Mouse (Mus musculus) intestine, embryonic 14.5 days (tissue): ENCODE data around the gene Ndp. TPM values are rescaled to one million over a fixed set of nuclear protein-coding genes. Genes with fewer than 3 reads are reported as not detected.

Experiments used
- ATAC-seq: fragments of 200-750 bp; cut with Nextera tagmentation; replicated peaks from 2 replicates; pipeline ENCODE4 v1.8.0; 2017; ENCODE audit warnings: low read depth, moderate number of reproducible peaks, moderate TSS enrichment, moderate library complexity; ENCODE audit not compliant: low FRiP score, low TSS enrichment
- DNase-seq: peaks from one replicate; pipeline ENCODE4 v3.0.0-alpha.2; 2018; ENCODE audit warnings: low spot score
- H3K27ac ChIP-seq: fragments of 300-500 bp; sonication (generic); 2 replicates; pipeline ENCODE4 v1.5.1; 2014; ENCODE audit warnings: low read depth, mild to moderate bottlenecking, control low read depth
- H3K27me3 ChIP-seq: fragments of 300-500 bp; sonication (generic); replicated peaks from 2 replicates; pipeline ENCODE4 v1.6.1; 2014; ENCODE audit warnings: low read length, control low read depth; ENCODE audit not compliant: control insufficient read depth, insufficient read depth
- H3K36me3 ChIP-seq: fragments of 300-500 bp; sonication (generic); 2 replicates; pipeline ENCODE4 v1.6.1; 2014; ENCODE audit warnings: low read length, control low read depth; ENCODE audit not compliant: control insufficient read depth, insufficient read depth
- H3K4me1 ChIP-seq: fragments of 300-500 bp; sonication (generic); replicated peaks from 2 replicates; pipeline ENCODE4 v1.6.1; 2014; ENCODE audit warnings: low read length, control low read depth, mixed read lengths; ENCODE audit not compliant: control insufficient read depth, insufficient read depth
- H3K4me2 ChIP-seq: fragments of 300-500 bp; sonication (generic); 2 replicates; pipeline ENCODE4 v1.6.1; 2014; ENCODE audit warnings: low read length
- H3K4me3 ChIP-seq: fragments of 300-500 bp; sonication (generic); 2 replicates; pipeline ENCODE4 v1.5.1; 2014; ENCODE audit warnings: low read depth, low read length, control low read depth, mixed read lengths
- H3K9ac ChIP-seq: fragments of 300-500 bp; sonication (generic); 2 replicates; pipeline ENCODE4 v1.6.1; 2014; ENCODE audit warnings: mild to moderate bottlenecking, low read length
- H3K9me3 ChIP-seq: fragments of 300-500 bp; sonication (generic); 2 replicates; pipeline ENCODE4 v1.6.1; 2016; ENCODE audit warnings: low read length, control low read depth; ENCODE audit not compliant: control insufficient read depth
- WGBS: fragments of 180-500 bp; shearing (Covaris S2); extraction: QIAGEN DNeasy Blood & Tissue Kit; methylation state at CpG from one replicate; pipeline ENCODE4 v1.1.7; 2014; 5-methylcytosine and 5-hydroxymethylcytosine counted together
- polyA plus RNA-seq: library from polyadenylated mRNA; unstranded; fragments of >200 nt; fragmentation: Nextera tagmentation; extraction: Ambion mirVana; gene quantifications from 2 replicates; pipeline ENCODE4 v1.2.1, GENCODE M21; 2014

Ndp gene
- polyA plus RNA-seq, 1 experiment from 2014 or later: 0.12 TPM

DNA sequence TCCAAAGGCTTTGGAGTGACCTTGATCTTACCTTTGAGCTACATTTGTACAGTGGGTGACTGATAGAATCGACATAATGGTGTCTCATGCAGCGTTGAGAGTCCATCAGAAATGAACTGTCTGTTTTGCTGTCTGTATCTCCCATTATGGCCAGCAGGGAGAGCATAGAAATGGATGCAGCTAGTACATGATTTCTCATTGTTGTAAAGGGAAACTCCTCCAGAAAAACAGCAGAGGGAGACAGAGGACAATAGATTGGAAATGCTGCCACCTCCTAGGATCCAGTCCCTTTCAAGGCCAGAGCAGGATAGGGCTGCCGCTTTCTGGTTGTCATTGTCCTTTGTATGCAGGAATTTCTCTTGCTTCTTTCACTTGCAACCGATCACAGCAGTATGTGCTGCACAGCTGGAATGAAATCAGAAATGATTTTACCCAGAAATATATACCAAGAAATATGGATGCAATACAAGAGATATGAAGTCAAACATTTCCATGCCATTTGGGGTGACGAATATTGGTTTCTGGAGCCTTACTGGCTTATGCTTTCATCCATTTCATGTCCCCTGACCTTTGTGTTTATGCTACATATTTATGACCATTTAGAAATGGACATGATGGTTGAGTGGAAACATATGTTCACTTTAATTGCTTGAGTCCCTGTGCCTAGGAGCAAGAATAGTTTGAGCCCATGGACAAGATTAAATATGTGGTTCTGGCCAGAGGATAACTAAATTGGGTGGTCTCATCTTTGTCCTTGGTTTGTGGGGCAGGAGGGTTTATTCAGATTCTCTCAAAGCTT lies 17.0 kb downstream of the Ndp start:
- no peak overlapping the region for H3K4me2 ChIP-seq
- no peaks in the 10 kb centered on the region for H3K4me1 ChIP-seq
- no peaks in the 10 kb centered on the region for H3K9me3 ChIP-seq
- 0 out of 2 replicates have a peak, but pooled peaks have one; percentile 47 for ATAC-seq
- H3K9ac ChIP-seq: no peak overlapping the region
- 29% methylated on average over 5 of the region's 5 CpGs for WGBS
- H3K4me3 ChIP-seq: no peak overlapping the region
- DNase-seq: no peak
- no peaks in the 10 kb centered on the region for H3K27me3 ChIP-seq
- no peak overlapping the region for H3K27ac ChIP-seq
- H3K36me3 ChIP-seq: no peaks in the 10 kb centered on the region

DNA sequence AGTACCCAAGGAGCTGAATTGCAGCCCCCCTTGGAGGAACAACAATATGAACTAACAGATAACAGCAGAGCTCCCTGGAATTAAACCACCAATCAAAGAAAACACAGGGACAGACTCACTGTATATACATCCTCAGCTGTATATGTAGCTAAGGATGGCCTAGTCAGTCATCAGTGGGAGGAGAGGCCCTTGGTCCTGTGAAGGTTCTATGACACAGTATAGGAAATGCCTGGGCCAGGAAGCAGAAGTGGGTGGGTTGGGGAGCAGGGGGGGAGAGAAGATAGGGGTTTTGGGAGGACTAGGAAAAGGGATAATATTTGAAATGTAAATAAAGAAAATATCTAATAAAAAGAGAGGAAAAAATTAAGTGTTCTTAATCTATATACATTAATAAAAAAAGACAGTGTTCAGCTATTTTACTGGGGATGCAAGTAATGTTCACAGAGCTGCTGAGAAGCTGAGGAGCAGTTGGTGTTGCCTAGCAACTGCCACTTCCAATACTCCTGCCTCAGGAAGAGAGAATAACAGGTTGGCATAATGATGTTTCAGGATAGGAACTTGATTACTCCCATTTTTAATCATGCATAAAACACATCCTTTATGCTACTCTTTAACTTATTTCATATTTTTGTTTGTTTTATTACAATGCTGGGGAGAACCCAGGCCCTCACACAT lies 43.8 kb downstream of the Ndp start:
- H3K4me1 ChIP-seq: no peaks in the 10 kb centered on the region
- DNase-seq: no peak
- no peak overlapping the region for H3K9ac ChIP-seq
- no peaks in the 10 kb centered on the region for H3K9me3 ChIP-seq
- no peak overlapping the region for H3K27ac ChIP-seq
- ATAC-seq: no peak
- no peaks in the 10 kb centered on the region for H3K36me3 ChIP-seq
- no peaks in the 10 kb centered on the region for H3K27me3 ChIP-seq
- no peak overlapping the region for H3K4me3 ChIP-seq
- H3K4me2 ChIP-seq: no peak overlapping the region

DNA sequence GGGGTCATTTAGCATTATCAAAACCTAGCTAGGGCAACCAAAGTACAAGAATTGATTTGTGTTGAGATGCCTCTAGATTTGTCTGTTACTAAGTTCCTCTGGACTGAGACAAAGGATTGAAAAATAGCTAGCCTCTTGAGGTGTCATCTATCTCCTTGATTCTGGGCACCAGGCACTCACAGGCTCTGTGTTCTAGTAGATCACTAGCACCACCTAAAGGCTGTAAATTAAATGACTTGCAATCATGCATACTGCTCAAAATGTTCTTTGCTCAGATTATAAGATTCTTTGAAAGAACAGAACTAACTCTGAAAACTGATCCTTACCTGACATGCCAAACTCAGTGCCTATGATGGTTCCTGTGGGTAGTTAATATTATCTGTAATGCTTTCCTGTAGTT lies 51.3 kb downstream of the Ndp start:
- DNase-seq: no peak
- no peaks in the 10 kb centered on the region for H3K4me1 ChIP-seq
- no peaks in the 10 kb centered on the region for H3K36me3 ChIP-seq
- no peak for ATAC-seq
- H3K9ac ChIP-seq: no peak overlapping the region
- no peaks in the 10 kb centered on the region for H3K9me3 ChIP-seq
- H3K27me3 ChIP-seq: no peaks in the 10 kb centered on the region
- H3K27ac ChIP-seq: no peak overlapping the region
- H3K4me2 ChIP-seq: no peak overlapping the region
- H3K4me3 ChIP-seq: no peak overlapping the region

DNA sequence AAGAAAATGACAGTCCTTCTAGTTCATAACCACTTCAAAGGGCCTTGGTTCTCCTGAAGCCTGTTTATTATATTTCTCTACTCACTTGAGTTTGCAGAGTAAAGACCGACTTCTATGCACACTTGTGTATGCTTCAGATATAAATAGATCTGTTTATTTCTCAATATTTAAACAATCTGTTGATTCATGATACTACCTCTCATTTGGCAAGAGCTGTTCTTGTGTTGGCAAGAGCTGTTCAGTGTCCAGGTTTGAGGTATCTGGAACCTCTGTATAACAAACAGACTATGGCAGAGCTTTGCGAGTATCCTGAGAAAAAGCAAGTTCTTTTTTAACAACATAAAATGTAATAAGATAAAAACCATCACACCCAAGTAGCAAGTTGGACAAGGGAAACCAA lies 65.5 kb downstream of the Ndp start:
- Histone ChIP-seq H3K9ac (no peak overlapping the region), H3K4me1 (no peaks in the 10 kb centered on the region), H3K4me2 (no peak overlapping the region), H3K36me3 (no peaks in the 10 kb centered on the region), H3K27ac (no peak overlapping the region), H3K9me3 (no peaks in the 10 kb centered on the region), H3K4me3 (no peak overlapping the region), H3K27me3 (no peaks in the 10 kb centered on the region)
- DNase-seq (no peak), ATAC-seq (no peak)
- WGBS: 68% methylated on average over 2 of the region's 2 CpGs

GRCm38 (mm10) chrX:16841443-16841842 lies 70.1 kb downstream of the Ndp start:
- WGBS: 72% methylated on average over 2 of the region's 2 CpGs
- ATAC-seq (no peak), DNase-seq (no peak)
- no peak overlapping the region for H3K4me2 ChIP-seq
- no peaks in the 10 kb centered on the region for H3K4me1 ChIP-seq
- H3K36me3 ChIP-seq: no peaks in the 10 kb centered on the region
- no peaks in the 10 kb centered on the region for H3K27me3 ChIP-seq
- H3K27ac ChIP-seq: no peak overlapping the region
- H3K9me3 ChIP-seq: no peaks in the 10 kb centered on the region
- no peak overlapping the region for H3K4me3 ChIP-seq
- H3K9ac ChIP-seq: no peak overlapping the region

DNA sequence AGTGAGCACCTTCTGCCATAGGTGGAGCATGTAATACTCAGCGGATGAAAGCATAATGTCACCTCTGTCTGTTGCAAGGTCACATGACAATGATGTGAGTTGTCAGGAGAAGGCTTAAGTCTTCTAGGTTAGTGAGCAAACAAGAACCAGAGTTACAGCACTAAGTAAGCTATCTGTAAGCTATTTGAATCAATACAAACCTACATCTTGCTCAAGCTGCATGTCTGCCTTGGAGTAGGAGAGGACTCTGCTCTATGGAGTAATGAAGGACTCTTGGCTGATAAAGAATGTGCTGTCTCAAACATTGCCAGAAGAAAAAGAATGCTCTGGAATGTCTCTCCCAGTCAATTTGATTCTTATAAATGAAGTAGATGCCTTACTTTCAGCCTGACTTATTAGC lies 74.3 kb downstream of the Ndp start:
- Histone ChIP-seq H3K4me3 (no peak overlapping the region), H3K27ac (no peak overlapping the region), H3K4me2 (no peak overlapping the region), H3K9me3 (no peaks in the 10 kb centered on the region), H3K4me1 (no peaks in the 10 kb centered on the region), H3K9ac (no peak overlapping the region), H3K36me3 (no peaks in the 10 kb centered on the region), H3K27me3 (no peaks in the 10 kb centered on the region)
- DNase-seq (no peak), ATAC-seq (no peak)
- 81% methylated on average over 1 of the region's 1 CpGs for WGBS

DNA sequence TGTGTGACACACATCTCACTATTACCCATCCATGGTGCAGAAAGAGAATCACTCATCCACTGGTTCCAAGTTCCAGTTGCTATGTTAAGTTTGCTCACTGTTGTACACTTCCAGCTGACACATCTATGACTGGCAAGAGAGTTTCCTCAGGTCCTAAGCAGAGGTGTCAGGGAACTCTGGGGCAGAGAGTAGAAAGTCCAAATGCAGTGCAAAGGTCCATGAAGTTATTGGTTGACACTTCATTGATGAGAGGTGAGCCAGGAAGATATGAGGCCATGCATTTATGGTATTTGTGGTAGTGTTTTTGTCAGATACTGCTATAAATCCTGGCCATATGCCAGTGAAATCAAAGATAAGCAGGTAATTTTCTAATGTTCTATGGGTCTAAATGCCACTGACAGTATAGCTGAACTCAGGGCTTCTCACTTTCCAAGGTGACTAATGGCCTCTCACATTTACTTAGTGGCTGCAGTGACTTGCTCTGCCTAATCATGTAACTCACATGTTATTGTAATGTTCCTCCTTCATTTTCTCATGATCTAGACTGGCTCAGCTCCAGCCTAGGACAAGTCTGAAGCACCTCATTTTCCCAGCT lies 75.0 kb downstream of the Ndp start:
- no peak for ATAC-seq
- Histone ChIP-seq H3K27me3 (no peaks in the 10 kb centered on the region), H3K4me3 (no peak overlapping the region), H3K4me1 (no peaks in the 10 kb centered on the region), H3K9me3 (no peaks in the 10 kb centered on the region), H3K27ac (no peak overlapping the region), H3K9ac (no peak overlapping the region), H3K4me2 (no peak overlapping the region), H3K36me3 (no peaks in the 10 kb centered on the region)
- DNase-seq: no peak
